Mouse (Mus musculus) embryonic stem cell, embryonic (primary cell): ENCODE data around the gene Acot9.

Experiments
- CTCF ChIA-PET, 4 experiments: fragments of 300-600 bp in 2 of 4; fragments of 350-600 bp in 2 of 4; sonication (Branson Sonifier 250); formaldehyde crosslinking; loops; one replicate each; lab custom pipeline; 2022; ENCODE audit warnings: inconsistent platforms in 2 of 4; lab: Charles Lee
- POLR2A ChIA-PET, 4 experiments: fragments of 300-600 bp in 2 of 4; fragments of 350-600 bp in 2 of 4; sonication (Branson Sonifier 250); formaldehyde crosslinking; loops; one replicate each; lab custom pipeline; 2022; ENCODE audit warnings: antibody characterized with exemption in 4 of 4, inconsistent platforms in 1 of 4; lab: Charles Lee

The Acot9 gene

DNA sequence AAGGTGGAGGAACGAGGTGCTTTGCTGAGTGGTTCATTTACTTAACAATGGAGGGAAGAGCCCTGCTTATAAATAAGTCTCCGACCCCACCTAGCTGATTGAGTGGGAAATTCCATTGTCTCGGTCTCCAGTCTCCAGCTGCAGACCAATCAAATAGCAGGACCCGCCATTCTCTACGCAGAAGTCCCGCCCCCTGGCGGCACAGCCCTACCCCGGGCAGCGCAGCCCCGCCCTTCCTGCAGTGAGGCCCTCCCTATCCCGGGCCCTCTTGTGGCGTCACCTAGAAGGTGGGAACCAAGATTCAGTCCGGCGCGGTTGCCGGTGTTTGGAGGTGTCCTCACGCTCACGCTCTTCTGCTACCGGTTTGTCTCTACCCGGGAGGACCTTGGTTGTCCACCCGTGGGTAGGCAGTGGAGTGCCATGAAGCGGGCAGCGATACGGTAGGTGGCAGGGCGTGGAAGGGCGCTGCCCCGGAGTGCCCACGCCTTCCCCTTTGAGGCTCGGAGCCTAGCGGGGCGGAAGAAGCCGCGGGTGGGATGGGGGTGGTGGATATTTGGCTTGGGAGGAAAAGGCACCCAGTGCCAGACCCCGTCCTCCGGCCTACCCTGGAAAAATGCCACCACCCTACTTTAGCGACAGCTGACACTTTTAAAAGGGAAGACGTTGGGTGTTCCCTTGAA, at the start of gene Acot9:
Gene Acot9 (plus strand): TSS at position 209 of the 680 bp plus-strand sequence.
- ChIA-PET POLR2A (interaction anchor here (0.6 to 3.7 kb wide), 29 partner anchors 9 to 1430 kb away, joined by 3 to 38 read pairs (median 4); partner anchors contain the start of genes Sat1 (in 2 of the 4) and Spin2c (in 1 of the 4)), CTCF (interaction anchor here in 1 of 4 experiments (1.4 kb wide), 1 partner anchor 89 kb away, joined by 5 read pairs; no protein-coding TSS in a partner anchor)

DNA sequence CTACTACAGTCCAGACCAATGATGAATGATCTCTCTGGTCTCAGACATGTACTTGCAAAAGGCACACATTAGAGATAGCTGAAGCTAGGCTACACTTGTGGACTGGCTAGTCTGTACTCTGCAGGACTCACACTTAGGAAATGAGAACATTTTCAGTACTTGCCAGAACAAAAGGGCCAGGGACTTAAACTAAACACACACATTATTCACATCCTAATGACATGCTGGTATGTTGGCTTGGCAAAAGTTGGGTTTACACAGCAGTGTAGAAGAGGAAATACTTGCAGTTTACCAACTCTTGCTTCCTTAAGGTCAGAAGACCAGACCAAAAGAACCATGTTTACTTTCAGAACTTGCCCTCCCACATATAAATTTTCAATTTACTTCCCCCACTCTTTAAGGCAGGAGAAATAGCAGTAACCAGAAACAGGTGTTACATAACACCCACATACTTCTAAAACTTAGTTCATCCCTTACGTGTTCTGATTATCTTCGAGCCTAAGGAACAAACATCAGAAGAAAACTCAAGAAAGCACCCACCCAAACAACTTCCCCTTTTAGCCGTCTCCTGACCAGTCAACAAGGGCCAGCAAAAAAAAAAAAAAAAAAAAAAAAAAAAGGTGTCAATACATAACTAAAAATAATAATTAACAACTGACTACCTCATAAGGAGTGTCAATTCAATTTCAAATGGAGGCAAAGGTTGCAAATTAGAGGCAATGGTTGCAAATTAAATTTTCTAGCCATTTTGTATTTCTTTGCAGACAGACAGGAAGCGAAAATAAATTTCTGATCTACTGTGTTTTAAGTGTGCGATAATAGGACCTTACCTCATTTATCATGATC, 47.7 kb upstream of the Acot9 start:
- ChIA-PET CTCF (no interaction called here), POLR2A (interaction anchor here in 3 of 4 experiments (0.7 to 3.3 kb wide), 17 partner anchors 9 to 124 kb away, joined by 3 to 38 read pairs (median 6); partner anchors contain the start of gene Acot9 (in 2 of the 3))

GRCm38 (mm10) chrX:155215501-155216248, 46.6 kb upstream of the Acot9 start:
- ChIA-PET CTCF (interaction anchor here in 2 of 4 experiments (0.6 to 1.7 kb wide), 6 partner anchors 43 to 160 kb away, joined by 3 to 10 read pairs (median 4); no protein-coding TSS in a partner anchor), POLR2A (interaction anchor here (0.6 to 3.3 kb wide), 37 partner anchors 10 to 1520 kb away, joined by 3 to 38 read pairs (median 5); partner anchors contain the start of genes Acot9 (in 2 of the 4) and Kctd12b (in 1 of the 4))

GRCm38 (mm10) chrX:155216271-155216670, 46.0 kb upstream of the Acot9 start, which contains the start of gene Sat1:
Gene Sat1, minus strand, starts transcription at chrX:155216449.
- CTCF ChIA-PET = interaction anchor here in 2 of 4 experiments (0.6 to 1.7 kb wide), 6 partner anchors 43 to 159 kb away, joined by 3 to 10 read pairs (median 4); no protein-coding TSS in a partner anchor
- POLR2A ChIA-PET = interaction anchor here (0.6 to 3.3 kb wide), 32 partner anchors 12 to 1520 kb away, joined by 3 to 38 read pairs (median 5); partner anchors contain the start of genes Acot9 (in 2 of the 4) and Kctd12b (in 1 of the 4)

- ChIA-PET CTCF (no interaction called here), POLR2A (no interaction called here)
Measured at GRCm38 (mm10) chrX:155218277-155218676, 44.0 kb upstream of the Acot9 start.

DNA sequence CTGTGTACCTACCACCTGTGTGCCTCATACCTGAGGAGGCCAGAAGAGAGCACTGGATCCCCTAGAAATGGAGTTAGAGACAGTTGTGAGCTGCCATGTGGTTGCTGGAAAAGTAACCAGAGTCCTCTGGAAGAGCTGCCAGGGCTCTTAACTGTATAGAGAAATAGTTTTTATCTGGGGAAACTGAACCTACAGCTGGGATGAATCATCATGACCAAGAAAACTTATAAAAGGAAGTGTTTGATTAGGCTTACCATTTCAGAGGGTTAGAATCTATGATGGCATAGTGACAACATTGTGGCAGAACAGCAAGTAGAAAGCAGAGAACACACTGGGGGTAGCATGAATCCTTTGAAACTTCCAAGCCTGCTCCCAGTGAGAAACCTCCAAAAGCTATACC, 5.4 kb upstream of the Acot9 start:
- ChIA-PET CTCF (no interaction called here), POLR2A (interaction anchor here in 1 of 4 experiments (1.8 kb wide), 1 partner anchor 41 kb away, joined by 6 read pairs; the partner anchor contains the start of gene Sat1)

DNA sequence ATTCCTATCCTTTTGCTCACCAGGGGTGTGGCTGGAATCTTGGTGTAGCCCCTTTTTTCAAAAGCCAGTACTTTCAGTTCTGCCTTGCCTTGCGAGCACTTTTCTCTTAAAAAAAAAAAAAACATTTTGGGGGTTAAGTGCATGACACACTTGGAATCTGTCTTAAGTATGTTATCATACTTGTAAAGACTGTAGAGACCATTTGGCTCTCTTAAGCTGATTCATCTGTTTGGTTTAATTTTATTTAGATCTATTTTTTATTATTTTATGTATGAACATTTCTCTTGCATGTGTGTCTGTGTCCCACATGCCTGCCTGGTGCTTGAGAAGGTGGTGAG, 641 bp downstream of the Acot9 start:
- CTCF ChIA-PET = no interaction called here
- POLR2A ChIA-PET = interaction anchor here (0.6 to 3.7 kb wide), 13 partner anchors 9 to 744 kb away, joined by 3 to 38 read pairs (median 5); partner anchors contain the start of gene Sat1 (in 3 of the 4)

GRCm38 (mm10) chrX:155278483-155278882, 16.2 kb downstream of the Acot9 start:
- CTCF ChIA-PET = no interaction called here
- POLR2A ChIA-PET = no interaction called here

DNA sequence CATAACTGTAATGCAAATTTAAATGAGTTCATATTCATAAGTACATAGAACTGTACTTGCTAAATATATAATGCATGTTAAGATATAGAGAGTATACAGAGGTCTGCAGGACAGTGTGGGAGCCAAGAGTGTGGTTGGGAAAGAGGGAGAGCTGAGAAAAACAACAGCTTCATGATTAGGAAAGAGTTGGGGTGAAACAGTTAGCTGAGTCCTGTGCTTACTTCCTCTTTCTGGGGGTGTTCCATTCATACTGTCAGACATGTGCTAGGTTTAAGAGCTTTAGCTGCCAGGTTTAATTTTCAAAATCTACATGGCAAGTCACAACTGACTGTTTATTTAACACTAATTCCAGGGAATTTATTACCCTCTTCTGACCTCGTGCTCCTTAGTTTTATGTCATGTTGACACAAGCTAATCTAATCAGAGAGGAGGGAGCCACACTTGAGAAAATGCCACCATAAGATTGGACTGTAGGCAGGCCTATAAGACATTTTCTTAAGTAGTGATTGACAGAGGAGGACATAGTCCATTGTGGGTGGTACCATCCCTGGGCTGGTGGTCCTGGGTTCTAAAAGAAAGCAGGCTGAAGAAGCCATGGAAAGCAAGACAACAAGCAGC, 18.3 kb downstream of the Acot9 start:
- POLR2A ChIA-PET = interaction anchor here in 1 of 4 experiments (0.8 kb wide), 1 partner anchor 16 kb away, joined by 3 read pairs; no protein-coding TSS in a partner anchor
- CTCF ChIA-PET = no interaction called here

DNA sequence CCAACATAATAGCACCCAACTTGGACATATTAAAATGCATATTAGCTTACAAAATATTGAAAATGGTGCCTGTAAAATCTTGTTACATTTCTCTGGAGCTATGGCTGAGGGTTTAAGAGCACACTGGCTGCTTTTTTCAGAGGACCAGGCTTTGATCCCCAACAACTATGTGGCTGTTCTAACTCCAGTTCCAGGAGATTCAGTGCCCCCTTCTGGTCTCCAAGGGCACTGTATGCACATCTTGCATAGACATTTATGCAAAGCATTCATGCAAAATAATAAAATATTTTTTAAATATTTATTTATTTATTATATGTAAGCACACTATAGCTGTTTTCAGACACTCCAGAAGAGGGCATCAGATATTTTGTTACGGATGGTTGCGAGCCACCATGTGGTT, 44.1 kb downstream of the Acot9 start:
- ChIA-PET POLR2A (interaction anchor here in 1 of 4 experiments (0.9 kb wide), 1 partner anchor 32 kb away, joined by 3 read pairs; no protein-coding TSS in a partner anchor), CTCF (interaction anchor here in 1 of 4 experiments (1.1 kb wide), 1 partner anchor 133 kb away, joined by 5 read pairs; no protein-coding TSS in a partner anchor)

- CTCF ChIA-PET = interaction anchor here in 2 of 4 experiments (0.9 to 1.1 kb wide), 2 partner anchors 102 to 145 kb away, joined by 3 to 4 read pairs; partner anchors contain the start of gene Sat1 (in 1 of the 2)
- POLR2A ChIA-PET = interaction anchor here in 2 of 4 experiments (0.6 to 0.7 kb wide), 2 partner anchors 24 to 30 kb away, joined by 4 to 5 read pairs; no protein-coding TSS in a partner anchor
Measured at GRCm38 (mm10) chrX:155318005-155318404, 55.8 kb downstream of the Acot9 start.

GRCm38 (mm10) chrX:155337567-155337904, 75.3 kb downstream of the Acot9 start:
- POLR2A ChIA-PET = interaction anchor here in 2 of 4 experiments (0.7 to 1.7 kb wide), 7 partner anchors 31 to 279 kb away, joined by 3 to 11 read pairs (median 4); partner anchors contain the start of genes Acot9 (in 2 of the 2) and Sat1 (in 1 of the 2)
- CTCF ChIA-PET = no interaction called here

DNA sequence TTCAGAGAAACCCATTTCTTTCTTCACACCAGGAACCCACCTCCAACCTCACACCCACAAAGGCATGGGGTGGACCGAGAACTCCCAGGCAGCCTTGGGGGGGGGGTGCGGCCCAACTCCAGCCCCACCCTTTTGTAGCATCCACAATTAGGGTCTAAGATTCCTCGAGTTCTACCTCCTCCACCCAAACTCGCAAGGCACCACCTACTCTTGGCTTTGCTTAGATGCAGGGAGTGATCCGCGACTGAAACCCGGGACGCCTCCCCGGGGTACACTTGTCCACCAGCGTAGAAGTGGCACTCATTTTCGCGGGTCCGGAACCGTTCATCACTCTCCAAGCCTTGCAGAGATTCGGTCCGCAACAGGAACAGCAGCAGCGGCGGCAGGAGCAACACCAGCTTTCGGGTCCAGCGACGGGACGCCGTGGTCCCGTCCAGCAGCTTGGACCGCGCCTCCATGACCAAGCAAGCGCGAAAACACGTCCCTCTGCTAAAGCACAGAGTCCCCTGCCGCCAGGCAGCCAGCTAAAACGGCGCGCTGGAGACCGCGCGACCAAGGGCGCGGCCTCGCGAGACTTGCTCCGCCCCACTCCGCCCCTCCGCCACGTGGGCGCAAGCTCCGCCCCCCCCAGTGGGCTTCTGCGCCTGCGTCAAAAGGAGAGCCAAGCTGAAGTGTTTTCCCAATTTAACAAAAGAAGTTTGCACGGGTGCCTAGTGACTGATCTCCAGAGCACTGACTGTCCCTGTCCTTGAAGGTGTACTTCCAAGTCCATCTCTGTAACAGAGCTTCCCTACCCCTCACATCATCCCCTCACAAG, 75.9 kb downstream of the Acot9 start:
- CTCF ChIA-PET = no interaction called here
- POLR2A ChIA-PET = interaction anchor here (0.6 to 1.7 kb wide), 15 partner anchors 15 to 145 kb away, joined by 3 to 11 read pairs (median 4); partner anchors contain the start of genes Acot9 (in 2 of the 4) and Sat1 (in 2 of the 4)

DNA sequence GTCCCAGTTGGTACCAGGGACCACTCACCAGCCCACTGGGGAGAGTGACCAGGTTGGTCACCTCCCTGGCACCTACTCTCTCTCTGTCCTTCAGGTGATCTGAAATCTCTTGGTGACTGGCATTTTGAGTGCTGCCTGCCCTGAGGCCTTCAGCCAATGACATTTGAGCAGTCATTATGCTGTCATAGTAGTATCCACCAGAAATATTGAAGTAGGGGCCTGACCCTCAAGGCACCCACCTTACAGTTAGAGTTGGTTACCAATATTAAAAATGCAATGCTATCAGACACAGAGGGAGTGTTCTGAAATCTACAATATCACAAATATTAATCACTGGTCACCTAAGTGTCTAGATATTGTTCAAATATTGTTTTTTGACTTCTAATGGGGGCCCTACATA, 78.4 kb downstream of the Acot9 start, which contains the start of gene Prdx4:
Gene Prdx4 (minus strand): TSS at position 101 of the 400 bp plus-strand sequence.
- ChIA-PET POLR2A (interaction anchor here in 1 of 4 experiments (0.6 kb wide), 1 partner anchor 29 kb away, joined by 3 read pairs; no protein-coding TSS in a partner anchor), CTCF (no interaction called here)

DNA sequence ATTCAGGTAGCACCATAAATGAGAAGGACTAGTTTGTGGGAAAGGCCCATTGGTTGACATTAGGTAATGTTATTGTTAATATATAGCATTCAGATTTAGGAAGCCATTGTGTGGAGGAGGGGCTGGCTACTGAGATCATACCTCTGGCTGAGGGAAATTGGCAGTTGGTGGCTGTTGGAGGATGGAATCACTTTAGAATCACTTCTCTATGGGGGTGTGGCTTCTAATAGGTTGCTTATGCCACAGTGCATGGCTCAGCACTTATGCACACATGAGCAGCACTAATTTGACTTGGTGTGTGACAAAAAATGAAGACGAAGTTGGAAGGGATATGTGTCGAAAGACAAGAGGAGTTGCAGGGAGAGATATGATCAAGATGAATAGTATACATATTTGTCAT, 84.0 kb downstream of the Acot9 start:
- CTCF ChIA-PET = no interaction called here

More for the DNA sequence above, 84.0 kb downstream of the Acot9 start:
- POLR2A ChIA-PET = no interaction called here
